In genomic region chr16:85086303-85086702, GRCm38 (mm10) we compare ENCODE assay signal across 20 mouse cellular contexts.
A peak's percentile ranks its signal among the peaks of the same experiment; 100 is the strongest.
DNase-seq lines count a peak whose midpoint lies in the region; ATAC-seq and TF ChIP-seq lines count a peak whose summit lies in the region.
"Had no signal": no experiment of that assay in that cellular context is flagged by ENCODE, and none has a peak within 500 bp of the region (broad histone marks: within the 10 kb centered on the region; RNA-seq: fewer than 3 reads in every experiment).

No protein-coding gene starts in this region.

- no peak overlapping the region for H3K4me3 ChIP-seq in heart, adult 2 months
- no peak overlapping the region for H3K4me3 ChIP-seq in heart, embryonic 12.5 days
- H3K4me3 ChIP-seq: embryonic facial prominence, embryonic 12.5 days; heart, embryonic 10.5 days; left cerebral cortex, adult 2 months; liver, embryonic 13.5 days; lung, embryonic 15.5 days; neural tube, embryonic 13.5 days had no signal

- no peaks in the 10 kb centered on the region; the same call in 1 of the 2 replicates for H3K4me1 ChIP-seq in heart, adult 2 months (ENCODE audit: control insufficient read depth, insufficient read depth, low read length)
- peaks cover 34% of the 10 kb centered on the region for H3K4me1 ChIP-seq in heart, embryonic 12.5 days (replicated peaks)
- H3K4me1 ChIP-seq: liver, embryonic 13.5 days had no signal

- no peak overlapping the region for H3K4me2 ChIP-seq in heart, embryonic 12.5 days
- H3K4me2 ChIP-seq: embryonic facial prominence, embryonic 12.5 days; liver, embryonic 13.5 days; lung, embryonic 15.5 days; neural tube, embryonic 13.5 days had no signal

- peak; percentile 18 for DNase-seq in adrenal gland, postnatal 10 days
- DNase-seq in adrenal gland, postnatal 4 days (ENCODE audit: low spot score in 2 of 2), result no peak
- DNase-seq in heart, adult 2 months, result no peak
- peak; percentile 32 to 57 for DNase-seq in kidney, postnatal 25 days
- no peak for DNase-seq in kidney, adult 8-10 months
- peak; percentile 14 for DNase-seq in R1 (ENCODE audit: low read depth, low spot score)
- DNase-seq in embryo, embryonic 9.5 days (ENCODE audit: extremely low spot score), result no peak
- DNase-seq: gastrocnemius, postnatal 25 days; heart, postnatal 14 days; liver, embryonic 13.5 days; spleen, adult 18-20 months; thymus, adult 2 months had no signal

- peak; percentile 29; the same call in 1 of the 2 replicates for TF ChIP-seq CTCF in heart, adult 2 months (IDR thresholded peaks at IDR 0.05)

- no peak overlapping the region for H3K9ac ChIP-seq in heart, adult 2 months (ENCODE audit: low read depth, low read length)
- no peak overlapping the region for H3K9ac ChIP-seq in heart, embryonic 12.5 days
- H3K9ac ChIP-seq: embryonic facial prominence, embryonic 12.5 days; liver, embryonic 13.5 days; lung, embryonic 15.5 days; neural tube, embryonic 13.5 days had no signal

- no peak for TF ChIP-seq EP300 in heart, adult 2 months (IDR thresholded peaks at IDR 0.05; ENCODE audit: insufficient read depth, low read depth, low read length)

- H3K27ac ChIP-seq in heart, adult 2 months, result no peak overlapping the region
- H3K27ac ChIP-seq in heart, embryonic 12.5 days (ENCODE audit: poor library complexity, severe bottlenecking), result no peak overlapping the region
- H3K27ac ChIP-seq: embryonic facial prominence, embryonic 12.5 days; heart, embryonic 10.5 days; left cerebral cortex, adult 2 months; liver, embryonic 13.5 days; lung, embryonic 15.5 days; macrophage; neural tube, embryonic 13.5 days had no signal

- 68% methylated on average over 14 of the region's 14 CpGs for WGBS in heart, adult 2 months
- WGBS in heart, embryonic 12.5 days, result 76% methylated on average over 14 of the region's 14 CpGs

- H3K36me3 ChIP-seq in heart, adult 2 months (ENCODE audit: control insufficient read depth, insufficient read depth, low read length), result no peaks in the 10 kb centered on the region; the same call in 1 of the 2 replicates
- H3K36me3 ChIP-seq in heart, embryonic 12.5 days, result peaks cover 18% of the 10 kb centered on the region
- H3K36me3 ChIP-seq: liver, embryonic 13.5 days; lung, embryonic 15.5 days had no signal

- no peaks in the 10 kb centered on the region for H3K27me3 ChIP-seq in heart, adult 2 months (ENCODE audit: control insufficient read depth, insufficient read depth, low read length)
- no peaks in the 10 kb centered on the region for H3K27me3 ChIP-seq in heart, embryonic 12.5 days (replicated peaks)
- H3K27me3 ChIP-seq: CH12.LX; embryonic facial prominence, embryonic 12.5 days; liver, embryonic 13.5 days; lung, embryonic 15.5 days; neural tube, embryonic 13.5 days had no signal

- intact Hi-C loops in heart, adult 2 months (cut with DNase I), result no loop called here

- ATAC-seq in heart, embryonic 12.5 days (ENCODE audit: insufficient number of reproducible peaks, low FRiP score), result no peak

- no peaks in the 10 kb centered on the region for H3K9me3 ChIP-seq in heart, embryonic 12.5 days (replicated peaks)
- H3K9me3 ChIP-seq: embryonic facial prominence, embryonic 12.5 days; heart, embryonic 10.5 days; liver, embryonic 13.5 days; lung, embryonic 15.5 days; neural tube, embryonic 13.5 days had no signal

- no peak for TF ChIP-seq POLR2A in heart, adult 2 months (IDR thresholded peaks at IDR 0.05; ENCODE audit: insufficient read depth, low read depth, low read length)

- H3K79me2 ChIP-seq in heart, adult 2 months (replicated peaks; ENCODE audit: control insufficient read depth, insufficient read depth, low read length), result no peaks in the 10 kb centered on the region

Comparison
In these comparisons a context has a peak if more than half of its experiments do, and no peak if none do; other contexts are left out.
1. DNase-seq: peak in adrenal gland, postnatal 10 days (single experiment), kidney, postnatal 25 days (2 of 2) and R1 (single experiment); none in adrenal gland, postnatal 4 days (0 of 2), heart, adult 2 months (0 of 2), kidney, adult 8-10 months (0 of 2) and embryo, embryonic 9.5 days (single experiment).